Mouse (Mus musculus): ENCODE measurements at regions not wholly inside any gene's neighbourhood (a gene's known extent, or its start where the extent isn't known, plus 50 kb on each side); places are given as distances from the start of the nearest gene placed in this dataset.

DNA sequence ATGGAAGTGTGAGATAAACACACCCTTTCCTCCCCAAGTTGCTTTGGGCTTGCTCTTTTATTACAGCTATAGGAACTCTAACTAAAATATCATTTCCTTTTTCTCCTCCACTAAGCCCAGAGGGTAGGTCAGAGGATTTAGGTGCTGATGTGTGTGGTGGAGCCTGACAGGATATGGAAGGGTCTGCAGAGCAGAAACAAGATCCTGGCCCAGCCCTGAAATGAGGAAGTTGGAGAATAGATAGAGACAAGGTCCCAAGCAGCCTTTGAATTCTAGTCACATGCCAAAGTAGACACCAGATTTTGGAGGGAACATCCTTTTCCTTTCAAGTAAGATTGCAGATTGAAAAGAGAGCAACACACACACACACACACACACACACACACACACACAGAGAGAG is 132.4 kb downstream of the Bmp2 start:
- intact Hi-C loops (cut with DNase I) = no loop called here
- TF ChIP-seq CTCF (IDR thresholded peaks at IDR 0.05) = no peak
- DNase-seq (ENCODE audit: extremely low spot score in 1 of 2, low spot score in 2 of 2) = no peak
- H3K4me3 ChIP-seq = no peak overlapping the region
- no peak overlapping the region for H3K27ac ChIP-seq

DNA sequence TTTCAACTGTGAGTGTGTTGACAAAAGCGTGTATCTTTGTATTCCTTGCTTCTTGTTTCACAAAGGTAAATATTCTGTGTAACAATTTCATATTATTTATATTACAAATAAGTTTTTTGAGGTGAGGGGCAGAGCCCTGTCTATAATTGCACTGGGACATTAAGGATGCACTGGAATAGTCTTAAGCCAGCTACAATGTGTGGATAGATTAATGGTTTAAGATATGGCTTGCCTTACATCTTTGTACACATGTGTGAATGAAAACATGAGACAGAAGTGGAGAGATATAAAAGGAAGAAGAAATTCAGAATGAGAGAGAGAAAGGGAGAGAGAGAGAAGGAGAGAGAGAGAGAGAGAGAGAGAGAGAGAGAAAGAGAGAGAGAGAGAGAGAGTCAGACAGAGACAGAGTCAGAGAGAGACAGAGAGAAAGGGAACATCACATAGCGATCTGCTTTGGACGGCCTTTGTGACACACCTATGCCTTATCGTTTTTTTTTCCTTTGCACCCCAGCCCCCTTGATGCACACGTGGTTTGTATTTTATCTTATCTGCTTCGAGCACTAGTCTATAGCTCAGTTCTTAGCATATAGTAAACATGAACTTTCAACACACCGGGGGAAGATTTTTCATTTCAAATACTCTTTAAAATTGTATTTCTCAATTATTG is 136.3 kb downstream of the Bmp2 start:
- intact Hi-C loops (cut with DNase I) = no loop called here
- DNase-seq (ENCODE audit: extremely low spot score in 1 of 2, low spot score in 2 of 2) = no peak
- Histone ChIP-seq H3K27ac (no peak overlapping the region), H3K4me3 (no peak overlapping the region)
- TF ChIP-seq CTCF (IDR thresholded peaks at IDR 0.05) = no peak

DNA sequence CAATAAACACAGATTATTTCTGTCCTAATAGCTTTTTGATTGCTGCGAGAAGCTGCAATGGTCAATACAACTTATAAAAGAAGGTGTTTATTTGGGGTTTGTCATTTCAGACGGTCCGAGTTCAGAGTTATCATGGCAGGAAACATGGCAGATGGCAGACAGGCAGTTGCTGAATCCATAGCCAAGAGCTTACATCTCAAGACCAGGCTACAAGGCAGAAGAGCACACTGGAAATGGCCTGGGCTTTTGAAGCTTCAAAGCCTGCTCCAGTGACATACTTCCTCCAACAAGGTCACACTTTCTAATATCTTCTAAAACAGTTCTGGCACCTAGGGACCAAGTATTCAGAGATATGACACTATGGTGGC is 136.8 kb downstream of the Bmp2 start:
- intact Hi-C loops (cut with DNase I) = no loop called here
- no peak for TF ChIP-seq CTCF (IDR thresholded peaks at IDR 0.05)

DNA sequence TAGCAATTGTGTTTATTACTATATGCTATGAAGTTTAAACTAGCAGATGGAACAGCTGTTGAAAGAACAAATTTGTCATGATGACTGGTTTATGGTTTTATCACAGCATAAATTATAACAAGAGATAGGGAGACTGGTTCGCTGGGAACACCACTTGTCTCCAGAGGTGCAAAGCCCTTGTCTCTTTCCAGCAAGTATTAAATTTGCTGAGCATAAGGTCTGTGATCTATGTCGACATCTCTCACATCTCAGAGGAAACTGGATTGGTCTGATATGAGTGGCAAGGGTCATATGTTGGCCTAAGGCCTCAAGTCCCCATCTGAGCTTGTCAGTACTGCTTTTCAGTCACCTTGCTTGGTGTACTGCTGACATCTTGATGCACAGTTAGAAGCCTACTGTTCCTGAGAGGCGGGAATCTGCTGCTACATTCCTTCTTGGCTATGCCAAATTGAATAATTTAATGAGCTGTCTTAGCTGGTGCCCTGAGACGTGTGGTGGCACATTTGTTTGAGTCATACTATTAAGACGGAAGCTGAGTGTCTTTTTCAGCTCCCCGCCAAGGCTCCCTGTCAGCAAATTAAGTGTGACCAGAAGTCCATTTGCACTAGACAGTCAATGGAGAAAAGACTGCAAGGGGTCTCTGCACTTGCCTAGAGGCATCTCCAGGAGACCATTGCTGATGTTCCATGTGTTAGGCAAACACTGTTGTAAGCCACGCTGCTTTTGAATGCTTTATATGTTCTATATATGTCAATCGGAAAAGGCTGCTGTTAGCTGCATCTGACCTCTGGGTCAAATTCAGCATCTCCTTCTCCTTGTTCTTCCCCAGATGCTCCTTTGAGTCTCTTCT is 157.0 kb downstream of the Bmp2 start:
- Histone ChIP-seq H3K27ac (no peak overlapping the region), H3K4me3 (no peak overlapping the region)
- no peak for DNase-seq (ENCODE audit: extremely low spot score in 1 of 2, low spot score in 2 of 2)
- intact Hi-C loops (cut with DNase I) = no loop called here
- no peak for TF ChIP-seq CTCF (IDR thresholded peaks at IDR 0.05)

More for the DNA sequence above, 136.8 kb downstream of the Bmp2 start:
- no peak overlapping the region for H3K27ac ChIP-seq
- DNase-seq (ENCODE audit: extremely low spot score in 1 of 2, low spot score in 2 of 2) = no peak
- no peak overlapping the region for H3K4me3 ChIP-seq

DNA sequence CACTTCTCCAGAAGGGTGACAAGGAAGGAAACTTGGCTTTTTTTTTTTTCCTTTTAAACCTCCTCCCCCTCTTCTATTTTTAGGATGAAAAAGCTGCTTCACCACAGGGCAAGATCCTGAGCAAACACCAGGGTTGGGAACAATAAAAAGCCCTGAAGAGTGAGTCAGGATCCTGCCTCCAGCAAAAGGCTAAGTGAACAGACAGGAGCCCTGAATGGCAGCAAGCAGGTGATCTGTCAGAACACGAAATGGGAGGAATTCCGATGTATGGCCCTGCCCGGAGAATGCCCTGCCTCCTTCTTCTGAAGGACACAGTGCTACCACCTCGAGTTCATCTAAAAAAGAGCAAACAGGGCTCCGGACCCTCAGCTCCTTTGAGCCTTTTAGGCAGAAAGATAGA is 164.3 kb downstream of the Bmp2 start:
- Histone ChIP-seq H3K27ac (no peak overlapping the region), H3K4me3 (no peak overlapping the region)
- TF ChIP-seq CTCF (IDR thresholded peaks at IDR 0.05) = no peak
- no peak for DNase-seq (ENCODE audit: extremely low spot score in 1 of 2, low spot score in 2 of 2)
- intact Hi-C loops (cut with DNase I) = no loop called here

DNA sequence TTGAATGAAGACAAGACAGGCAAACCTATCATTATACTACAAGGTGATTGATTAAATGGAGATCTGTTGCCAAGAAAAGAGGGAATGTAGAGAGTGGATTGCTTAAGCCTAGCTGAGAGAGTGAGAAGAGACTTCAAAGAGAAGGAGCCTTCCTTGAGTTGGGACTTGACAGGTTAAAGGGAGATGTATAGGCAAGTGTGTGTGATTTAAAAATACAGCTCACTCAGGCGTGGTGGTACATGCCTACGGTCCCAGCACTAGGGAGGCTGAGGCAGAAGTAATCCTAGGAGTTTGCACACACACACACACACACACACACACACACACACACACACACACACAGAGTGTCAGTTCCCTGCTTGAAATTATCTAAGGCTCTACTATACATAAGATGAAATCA is 165.1 kb downstream of the Bmp2 start:
- TF ChIP-seq CTCF (IDR thresholded peaks at IDR 0.05) = no peak
- Histone ChIP-seq H3K27ac (no peak overlapping the region), H3K4me3 (no peak overlapping the region)
- no peak for DNase-seq (ENCODE audit: extremely low spot score in 1 of 2, low spot score in 2 of 2)
- intact Hi-C loops (cut with DNase I) = no loop called here

DNA sequence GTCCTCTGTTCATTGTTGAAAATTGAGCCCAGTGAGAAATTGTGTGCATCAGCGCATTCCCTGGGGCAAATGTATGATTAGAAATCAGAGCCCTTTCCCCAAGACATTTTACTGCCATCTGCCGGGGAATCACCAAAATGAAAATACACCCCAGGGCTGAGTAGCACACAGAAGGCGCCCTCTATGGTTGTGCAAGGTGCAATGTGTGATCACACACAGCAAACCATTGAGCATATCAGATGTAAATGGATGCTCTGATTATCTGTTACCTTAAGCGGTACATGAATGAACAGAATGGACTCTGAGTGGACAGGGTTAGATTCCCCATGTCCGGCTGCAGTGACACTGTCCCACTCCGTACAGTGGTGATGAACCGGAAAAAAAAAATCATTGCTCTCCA is 172.4 kb downstream of the Bmp2 start:
- TF ChIP-seq CTCF (IDR thresholded peaks at IDR 0.05) = peak; percentile 62
- peak; percentile 17 to 26 for DNase-seq (ENCODE audit: extremely low spot score in 1 of 2, low spot score in 2 of 2)
- no peak overlapping the region for H3K27ac ChIP-seq
- intact Hi-C loops (cut with DNase I) = loop anchor here (1.0 to 5.0 kb wide), 2 partner anchors 107 to 174 kb away; no protein-coding TSS in a partner anchor
- no peak overlapping the region for H3K4me3 ChIP-seq

DNA sequence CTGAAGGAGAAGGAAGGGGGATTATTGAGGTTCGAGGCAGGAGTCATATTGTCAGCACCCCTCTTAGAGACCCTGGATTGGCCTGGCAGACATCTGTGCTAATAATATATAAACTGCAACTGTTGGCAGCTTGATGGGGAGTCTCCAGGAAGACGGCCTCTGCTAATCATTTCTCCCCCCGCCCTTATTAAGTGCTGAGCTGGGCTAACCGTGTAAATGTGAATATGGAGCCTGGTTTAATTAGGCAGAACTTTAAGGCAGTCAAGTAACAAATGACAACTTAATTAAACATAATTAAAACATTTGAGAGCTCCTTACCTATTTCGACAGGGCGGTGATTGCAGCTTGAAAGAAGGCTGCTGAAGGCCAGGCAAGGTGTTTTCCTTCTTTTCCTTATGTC is 172.8 kb downstream of the Bmp2 start:
- intact Hi-C loops (cut with DNase I) = loop anchor here (1.0 to 5.0 kb wide), 2 partner anchors 107 to 174 kb away; no protein-coding TSS in a partner anchor
- TF ChIP-seq CTCF (IDR thresholded peaks at IDR 0.05) = no peak
- DNase-seq (ENCODE audit: extremely low spot score in 1 of 2, low spot score in 2 of 2) = no peak
- Histone ChIP-seq H3K27ac (no peak overlapping the region), H3K4me3 (no peak overlapping the region)

DNA sequence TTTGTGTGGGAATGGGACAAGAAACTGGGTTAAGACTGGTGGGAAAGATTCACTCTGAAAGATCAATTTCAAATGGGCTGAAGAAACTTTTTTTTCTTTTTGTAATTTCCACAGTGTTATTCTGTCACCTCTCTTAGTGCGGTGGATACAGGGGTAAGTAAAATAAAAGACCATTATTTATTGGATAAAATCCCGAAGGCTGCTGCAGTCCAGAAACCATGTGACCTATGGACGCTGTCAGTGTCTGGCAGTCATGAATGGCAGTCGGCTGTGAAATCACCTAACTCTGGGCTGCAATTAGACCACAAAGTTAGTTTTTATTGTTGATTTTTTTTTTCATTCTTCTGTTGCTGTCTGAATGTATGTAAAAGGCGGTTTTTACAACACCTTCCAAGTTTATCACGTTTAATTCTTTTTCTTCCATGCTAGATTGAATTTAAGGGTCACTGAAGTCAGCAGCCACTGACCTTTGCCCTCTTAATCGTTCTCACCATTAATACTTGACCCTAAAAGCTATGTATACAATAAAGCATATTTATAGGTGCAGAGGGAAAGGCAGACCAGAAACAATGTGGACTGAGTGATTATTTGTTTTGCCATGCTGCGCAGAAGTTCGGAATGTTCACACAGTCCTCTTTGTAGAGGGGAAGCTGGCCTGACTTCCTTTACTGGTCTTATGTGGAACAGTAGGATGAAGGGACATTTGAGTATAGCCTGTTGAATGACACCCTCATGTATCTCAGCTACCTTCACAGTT is 182.7 kb downstream of the Bmp2 start:
- Histone ChIP-seq H3K27ac (no peak overlapping the region), H3K4me3 (no peak overlapping the region)
- intact Hi-C loops (cut with DNase I) = no loop called here
- no peak for DNase-seq (ENCODE audit: extremely low spot score in 1 of 2, low spot score in 2 of 2)
- no peak for TF ChIP-seq CTCF (IDR thresholded peaks at IDR 0.05)

DNA sequence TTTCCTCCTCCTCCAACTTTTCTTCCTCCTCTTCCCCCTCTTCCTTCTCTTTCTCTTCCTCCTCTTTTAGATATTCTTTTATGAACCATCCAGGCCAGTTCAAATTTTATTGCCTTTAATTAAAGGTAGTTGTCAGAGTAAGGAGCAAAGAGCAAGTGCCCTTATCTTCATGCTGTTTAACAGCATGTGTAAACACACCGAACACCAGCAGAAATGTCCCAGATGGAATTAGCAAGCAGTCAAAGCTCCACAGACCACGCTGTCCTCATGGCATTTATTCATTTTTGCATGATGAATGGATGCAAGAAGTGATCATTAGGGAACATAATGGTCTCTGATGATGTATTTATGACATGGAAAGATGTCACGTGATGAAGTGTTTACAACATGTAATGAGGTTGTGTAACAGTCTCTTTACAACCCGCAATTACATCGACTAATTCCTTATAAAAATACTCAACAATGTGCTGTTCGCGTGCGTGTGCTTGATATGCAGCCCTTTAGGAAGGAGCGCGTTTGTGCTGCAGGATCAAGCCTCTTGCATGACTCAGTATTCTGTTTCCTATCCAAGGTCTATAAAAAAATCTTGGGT is 187.0 kb downstream of the Bmp2 start:
- intact Hi-C loops (cut with DNase I) = no loop called here
- TF ChIP-seq CTCF (IDR thresholded peaks at IDR 0.05) = no peak
- Histone ChIP-seq H3K4me3 (no peak overlapping the region), H3K27ac (no peak overlapping the region)
- no peak for DNase-seq (ENCODE audit: extremely low spot score in 1 of 2, low spot score in 2 of 2)

DNA sequence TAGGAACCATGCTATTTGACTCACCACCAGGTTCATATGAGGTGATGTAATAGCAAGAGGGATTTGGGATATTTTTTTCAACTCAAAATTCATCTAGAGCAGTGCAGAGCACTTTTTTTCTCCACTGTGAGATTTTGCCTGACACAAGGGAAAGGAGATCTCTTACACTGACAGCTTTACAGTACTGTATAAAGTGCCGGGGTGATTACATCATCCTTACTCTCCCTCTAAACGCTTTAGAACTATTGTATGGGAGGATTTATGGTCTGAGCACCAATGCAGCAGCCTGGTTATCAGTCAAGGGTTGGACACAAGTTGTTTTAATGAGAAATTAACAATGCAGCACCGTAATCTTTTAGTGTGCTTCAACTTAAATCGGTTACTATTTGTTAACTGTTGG is 196.5 kb downstream of the Bmp2 start:
- Histone ChIP-seq H3K27ac (no peak overlapping the region), H3K4me3 (no peak overlapping the region)
- no peak for DNase-seq (ENCODE audit: extremely low spot score in 1 of 2, low spot score in 2 of 2)
- intact Hi-C loops (cut with DNase I) = no loop called here
- no peak for TF ChIP-seq CTCF (IDR thresholded peaks at IDR 0.05)

Measured in left cerebral cortex, adult 2 months (tissue).